Mouse (Mus musculus) left cerebral cortex, postnatal 4 days (tissue): ENCODE measurements at regions not wholly inside any gene's neighbourhood (a gene's known extent, or its start where the extent isn't known, plus 50 kb on each side); places are given as distances from the start of the nearest gene placed in this dataset.

ENCODE experiments used
- DNase-seq: peaks from one replicate; pipeline ENCODE4 v3.0.0-alpha.2; 2022
- intact Hi-C: fragments of 180-260 bp; cut with DNase I; formaldehyde crosslinking; loops from one replicate; pipeline ENCODE4 v1.15.1; 2025

DNA sequence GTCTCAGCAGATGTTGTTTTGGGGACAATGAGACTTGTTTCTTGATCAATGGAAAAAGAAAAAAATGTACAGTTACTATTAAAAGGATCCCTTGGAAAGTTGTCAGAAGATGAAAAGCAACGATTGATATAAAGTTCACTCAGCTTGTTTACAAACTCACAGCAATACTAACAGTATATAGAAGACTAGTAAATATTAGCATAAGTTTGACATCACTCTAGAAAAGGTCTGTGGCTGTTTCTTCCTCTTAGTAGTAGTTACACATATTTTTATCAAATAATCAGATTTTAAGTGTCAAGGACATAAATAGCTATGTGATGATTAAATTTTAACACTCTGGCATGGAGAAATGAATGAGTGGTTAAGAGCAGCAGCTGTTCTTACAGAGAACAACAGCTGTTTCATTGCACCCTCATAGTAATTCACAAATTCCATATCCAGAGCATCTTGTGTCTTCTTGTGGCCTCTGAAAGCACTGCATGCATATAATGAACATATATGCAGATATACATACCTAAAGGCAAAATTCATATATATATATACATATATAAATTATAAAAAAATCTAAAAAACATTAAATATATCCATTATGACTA is 179.1 kb upstream of the Pcdh10 start:
- DNase-seq: no peak
- intact Hi-C loops: no loop called here

DNA sequence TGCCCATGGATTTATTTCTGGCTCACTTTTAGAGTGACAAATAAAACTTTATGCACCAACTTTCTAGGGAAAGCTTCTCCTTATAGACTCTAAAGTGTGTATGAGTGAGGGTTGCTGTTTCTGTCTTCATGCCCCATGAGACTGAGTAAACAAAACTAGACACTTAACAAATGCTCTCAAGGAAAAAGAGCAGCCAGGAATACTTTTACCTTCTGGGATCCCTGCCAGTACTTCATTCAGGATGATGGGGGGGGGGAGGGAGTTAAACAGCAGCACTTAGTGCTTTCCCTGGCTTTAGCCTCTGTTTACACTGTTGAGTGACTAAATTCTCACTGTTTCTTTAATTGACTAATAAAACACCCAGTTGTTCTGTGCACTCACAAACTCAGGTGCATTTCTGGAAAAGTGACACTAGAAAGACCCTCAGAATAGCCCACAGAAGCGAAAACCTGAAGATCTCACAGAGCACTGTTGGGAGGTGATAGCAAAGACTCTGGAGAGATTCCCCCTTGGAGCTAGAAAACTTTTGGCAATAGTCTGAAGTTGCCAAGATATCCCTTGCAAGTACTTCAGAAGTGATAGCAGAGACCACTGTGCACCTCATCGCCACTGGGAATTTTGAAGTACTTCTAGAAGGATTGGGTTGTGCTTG is 173.7 kb upstream of the Pcdh10 start:
- no peak for DNase-seq
- intact Hi-C loops: no loop called here

DNA sequence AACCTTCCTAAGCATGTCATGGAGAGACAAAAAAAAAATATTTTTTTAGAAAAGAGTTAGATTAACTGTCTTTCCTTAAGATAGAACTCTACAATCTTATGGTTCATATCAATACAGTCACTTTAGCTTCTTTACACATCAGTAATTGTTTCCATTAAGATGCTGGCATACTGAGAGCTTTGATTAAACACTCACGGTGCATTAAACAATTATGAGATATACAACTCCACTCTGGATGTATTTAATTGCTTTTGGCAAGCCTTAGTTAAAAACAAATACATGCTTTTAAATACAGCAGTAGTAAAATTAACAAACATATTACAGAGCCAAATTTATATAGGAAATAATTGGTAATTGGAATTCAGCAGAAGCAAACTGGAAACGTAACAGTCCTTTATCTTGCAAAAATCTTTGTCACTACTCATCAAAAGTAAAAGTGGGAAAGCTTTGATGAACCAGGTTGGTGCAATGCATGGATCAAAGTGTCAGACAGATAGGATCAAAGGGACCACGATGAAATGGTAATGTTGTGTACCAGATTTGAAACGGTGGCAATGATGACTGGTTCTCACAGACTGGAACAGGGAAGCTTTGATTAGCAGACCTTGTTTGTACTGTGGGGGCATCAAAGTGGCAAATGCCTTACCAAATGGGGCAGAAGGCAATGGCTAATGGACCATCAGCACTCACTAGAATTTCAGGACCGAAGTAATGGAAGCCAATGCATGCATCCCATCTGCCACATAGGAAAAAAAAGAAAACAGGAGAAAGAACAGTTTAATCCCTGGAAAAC is 146.4 kb upstream of the Pcdh10 start:
- DNase-seq: peak; percentile 2
- intact Hi-C loops: no loop called here

DNA sequence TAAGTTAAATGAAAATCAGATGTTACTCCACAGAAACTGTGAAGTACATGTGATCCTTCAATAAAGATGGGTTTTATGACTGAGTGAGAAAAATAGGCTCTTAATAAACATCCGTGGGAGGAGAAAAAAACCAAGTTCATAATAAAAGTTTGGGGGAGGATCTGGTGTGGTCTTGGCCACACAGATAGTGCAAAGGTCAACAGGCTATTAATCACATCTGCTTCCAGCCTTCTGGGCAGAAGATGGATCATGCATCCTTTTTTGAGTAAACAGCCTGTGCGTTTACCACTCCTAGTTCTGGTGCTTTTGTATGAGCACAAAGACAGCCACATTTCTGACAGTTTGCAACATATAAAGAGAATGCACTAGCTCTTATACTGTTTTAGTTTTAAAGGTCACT is 139.7 kb upstream of the Pcdh10 start:
- no peak for DNase-seq
- intact Hi-C loops: no loop called here

DNA sequence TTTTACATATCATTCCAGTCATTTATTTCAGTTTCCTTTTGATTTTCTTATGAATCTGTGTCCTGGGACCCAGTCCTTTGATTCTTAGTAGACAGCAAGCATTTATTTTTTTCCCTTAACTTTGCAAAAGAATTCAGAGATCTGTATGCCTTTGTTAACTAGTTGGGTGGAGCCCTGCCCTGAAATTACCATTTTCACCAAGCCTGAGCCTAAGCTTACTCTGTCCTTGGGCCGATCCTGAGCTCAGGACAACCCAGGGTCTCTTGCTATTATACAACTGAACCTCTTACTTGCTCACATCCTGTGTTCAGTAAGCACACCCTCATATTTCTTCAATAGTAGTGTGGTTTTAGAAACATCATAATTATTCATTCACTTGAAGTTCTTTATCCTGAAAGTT is 132.7 kb upstream of the Pcdh10 start:
- intact Hi-C loops: no loop called here
- no peak for DNase-seq

DNA sequence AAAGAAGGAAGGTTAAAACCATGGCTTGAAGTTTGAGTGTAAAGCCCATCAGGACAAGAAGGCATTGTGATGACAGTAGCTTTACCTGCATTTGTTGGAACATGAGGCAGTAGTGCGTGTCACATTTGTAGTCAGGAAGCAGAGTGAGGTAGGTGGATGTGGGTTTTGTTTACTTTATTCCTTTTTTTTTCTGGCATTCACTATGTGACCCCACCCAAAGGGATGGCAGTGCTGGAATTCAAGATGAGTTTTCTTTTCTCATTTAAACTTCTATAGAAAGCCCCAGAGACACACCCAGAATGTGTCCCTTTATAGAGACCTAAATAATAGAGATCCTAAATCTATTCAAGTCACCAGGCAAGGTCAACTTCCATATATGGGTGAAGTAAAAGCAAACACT is 131.6 kb upstream of the Pcdh10 start:
- DNase-seq: no peak
- intact Hi-C loops: no loop called here

DNA sequence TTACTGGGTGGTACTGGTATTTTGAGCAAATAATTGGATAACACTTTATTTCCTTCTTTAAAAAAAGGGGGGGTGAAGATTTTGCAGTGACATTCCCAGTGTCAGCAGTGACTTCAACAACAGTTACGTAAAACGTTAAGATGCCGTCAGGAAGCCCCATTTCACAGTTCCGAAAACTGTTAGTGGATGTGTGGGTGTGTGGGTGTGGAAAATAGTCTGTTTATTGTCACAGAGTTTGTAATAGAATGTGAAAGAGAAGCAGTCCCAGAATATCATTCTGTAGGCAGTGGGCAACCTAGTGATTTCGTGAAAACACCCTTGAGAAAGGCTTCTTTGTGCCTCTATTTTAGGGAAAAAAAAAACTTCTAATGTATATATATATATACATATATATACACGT is 101.4 kb upstream of the Pcdh10 start:
- intact Hi-C loops: no loop called here

DNA sequence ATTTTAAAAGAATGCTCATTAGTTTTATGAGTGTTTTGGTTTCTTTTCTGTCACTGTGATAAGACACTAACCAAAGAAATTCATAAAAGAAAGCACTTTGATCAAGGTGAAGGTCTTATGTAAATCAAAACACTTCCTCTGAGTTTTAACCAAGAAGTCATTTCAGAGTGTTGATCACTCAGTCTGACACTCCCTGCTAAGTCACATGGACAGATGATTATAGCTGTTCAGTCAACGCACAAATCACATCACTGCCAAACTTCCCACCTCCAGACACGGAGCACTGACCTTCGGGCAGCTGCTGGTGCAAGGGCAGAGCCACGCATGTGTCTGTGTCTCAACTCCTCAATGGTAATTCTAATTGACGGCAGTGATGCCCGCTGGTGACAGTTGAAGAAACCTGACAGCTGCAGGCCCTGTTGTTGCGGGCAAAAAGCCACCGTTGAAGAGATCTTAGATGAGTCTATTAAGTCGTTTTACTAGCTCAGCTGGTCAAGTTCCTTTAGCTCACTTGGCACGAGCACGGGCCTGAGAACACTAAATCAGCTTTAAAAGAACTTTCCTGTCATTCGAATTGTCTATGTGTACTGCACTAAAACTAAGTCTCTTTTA is 80.8 kb upstream of the Pcdh10 start:
- peak; percentile 75 for DNase-seq
- intact Hi-C loops: no loop called here

More for the DNA sequence above, 101.4 kb upstream of the Pcdh10 start:
- no peak for DNase-seq

DNA sequence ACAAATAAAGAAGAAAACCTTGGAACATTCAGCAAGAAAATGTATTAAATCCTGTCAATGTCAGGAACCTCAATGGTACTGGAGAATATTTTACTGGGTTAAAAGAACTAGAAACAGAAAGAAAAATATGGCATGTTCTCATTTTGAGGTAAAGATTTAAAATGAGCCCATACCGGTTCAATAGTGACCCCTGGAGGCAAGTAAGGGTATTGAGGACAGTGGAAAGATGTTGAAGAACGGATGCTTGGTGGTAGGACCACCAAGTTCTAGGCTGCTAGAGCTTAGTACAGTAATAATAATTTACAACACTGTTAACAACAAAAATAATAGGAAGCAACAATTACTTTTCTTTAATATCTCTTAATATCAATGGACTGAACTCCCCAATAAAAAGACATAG is 58.9 kb upstream of the Pcdh10 start:
- intact Hi-C loops: no loop called here
- no peak for DNase-seq
